Mouse (Mus musculus): ENCODE measurements at regions not wholly inside any gene's neighbourhood (a gene's known extent, or its start where the extent isn't known, plus 50 kb on each side); places are given as distances from the start of the nearest gene placed in this dataset.

DNA sequence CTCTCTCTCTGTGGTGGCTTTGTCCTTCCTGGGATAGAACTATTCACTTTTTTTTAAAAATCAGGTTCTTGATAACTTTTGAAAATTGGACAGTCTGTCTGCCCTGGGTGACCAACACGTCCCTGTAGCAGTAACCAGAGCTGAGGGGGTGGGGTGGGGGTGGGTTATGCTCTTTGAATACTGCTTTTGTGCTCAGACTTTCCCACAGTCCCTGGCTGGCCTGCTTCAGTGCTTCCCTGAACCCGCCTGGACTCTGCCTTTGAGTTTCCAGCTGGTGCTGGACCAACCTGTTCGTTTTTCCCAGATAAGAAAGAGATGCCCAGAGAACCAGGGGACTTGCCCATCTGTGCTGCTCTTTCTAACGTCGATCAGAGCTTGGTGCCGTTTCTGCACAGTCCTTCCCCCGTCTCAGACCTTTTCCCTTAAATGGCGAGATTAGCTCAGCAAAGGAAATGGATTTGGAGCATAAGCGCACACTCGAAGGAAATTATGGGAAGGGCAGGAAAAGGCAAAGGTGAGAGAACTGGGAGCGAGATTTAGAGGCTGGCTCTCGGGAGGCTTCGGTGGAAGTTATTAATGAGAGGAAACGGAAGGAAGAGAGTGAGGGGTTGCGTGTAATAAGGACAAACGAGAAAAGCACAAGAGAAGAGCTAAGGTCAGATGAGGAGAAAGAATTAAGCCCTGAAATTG is 50.7 kb upstream of the Etv6 start:
- no peak for TF ChIP-seq CTCF (conservative IDR thresholded peaks at IDR 0.05)
- no peak for DNase-seq (ENCODE audit: low spot score in 2 of 2)
- no peak overlapping the region for H3K4me3 ChIP-seq
- no peak overlapping the region for H3K27ac ChIP-seq
